Mouse (Mus musculus) gastrocnemius, adult 18-20 months (tissue): ENCODE measurements around the gene Gm16451. TPM values are rescaled to one million over a fixed set of nuclear protein-coding genes. Genes with fewer than 3 reads are reported as not detected.
"Not testable (repeated sequence)": the region's sequence is repeated elsewhere in the genome, so short reads cannot be mapped to it uniquely, and the experiment has no call there.

Experiments
- DNase-seq: peaks from one replicate; pipeline ENCODE4 v3.0.0; 2021; ENCODE audit warnings: low spot score
- long read RNA-seq, 2 experiments: library from polyadenylated mRNA; stranded (forward); transcript quantifications; one replicate each; pipeline ENCODE4 v2.0.0; 2021
- total RNA-seq, 2 experiments: library from RNA; stranded (reverse); gene quantifications; 2 replicates each; pipeline ENCODE4 v1.2.3; 2021

The Gm16451 gene
- total RNA-seq = not detected
- long read RNA-seq, experiment 1 = 0 reads
- long read RNA-seq, experiment 2 = 0 reads

GRCm38 (mm10) chr7:22118145-22118544 lies at the start of gene Gm16451:
Gene Gm16451 (minus strand): TSS chr7:22118245.
- DNase-seq = not testable (repeated sequence)

- DNase-seq = not testable (repeated sequence)
Measured at GRCm38 (mm10) chr7:22163935-22164334, 45.9 kb upstream of the Gm16451 start, which contains the start of gene Vmn1r142. Gene Vmn1r142 (minus strand): TSS chr7:22164035.

GRCm38 (mm10) chr7:22134641-22135040 lies 16.6 kb upstream of the Gm16451 start, which contains the start of gene Gm10666:
Gene Gm10666 (minus strand): TSS chr7:22134741.
- not testable (repeated sequence) for DNase-seq

- not testable (repeated sequence) for DNase-seq
Measured at GRCm38 (mm10) chr7:22068757-22069156, 49.3 kb downstream of the Gm16451 start, which contains the start of gene Vmn1r139. Gene Vmn1r139 (plus strand): TSS chr7:22069057.

Other genes starting within 250 kb of the Gm16451 start
- not detected for gene Gm5891, start 197.0 kb downstream of the Gm16451 start, total RNA-seq
- gene Vmn1r137, start 123.7 kb downstream of the Gm16451 start, total RNA-seq = not detected
- not detected for gene Vmn1r138, start 89.3 kb downstream of the Gm16451 start, total RNA-seq
- not detected for gene Gm6176, start 61.9 kb downstream of the Gm16451 start, total RNA-seq
- gene Vmn1r139, start 49.2 kb downstream of the Gm16451 start, total RNA-seq = not detected
- not detected for gene Gm10666, start 16.5 kb upstream of the Gm16451 start, total RNA-seq
- gene Vmn1r142, start 45.8 kb upstream of the Gm16451 start, total RNA-seq = not detected
- not detected for gene Vmn1r143, start 71.1 kb upstream of the Gm16451 start, total RNA-seq
- gene Gm8653, start 83.0 kb upstream of the Gm16451 start, total RNA-seq = not detected
- gene Gm8453, start 111.2 kb upstream of the Gm16451 start, total RNA-seq = not detected
- gene Gm4187, start 211.5 kb upstream of the Gm16451 start, total RNA-seq = not detected